Mouse (Mus musculus) B cell, adult 67 days (primary cell): Measurements from ENCODE around the gene Gm4724. TPM values are rescaled to one million over a fixed set of nuclear protein-coding genes. Genes with fewer than 3 reads are reported as not detected.

Source experiments
- total RNA-seq, 2 experiments: library from RNA; stranded (reverse); gene quantifications; 4 replicates each; pipeline ENCODE4 v1.2.4; 2023

Gm4724 gene
- not detected for total RNA-seq

DNA sequence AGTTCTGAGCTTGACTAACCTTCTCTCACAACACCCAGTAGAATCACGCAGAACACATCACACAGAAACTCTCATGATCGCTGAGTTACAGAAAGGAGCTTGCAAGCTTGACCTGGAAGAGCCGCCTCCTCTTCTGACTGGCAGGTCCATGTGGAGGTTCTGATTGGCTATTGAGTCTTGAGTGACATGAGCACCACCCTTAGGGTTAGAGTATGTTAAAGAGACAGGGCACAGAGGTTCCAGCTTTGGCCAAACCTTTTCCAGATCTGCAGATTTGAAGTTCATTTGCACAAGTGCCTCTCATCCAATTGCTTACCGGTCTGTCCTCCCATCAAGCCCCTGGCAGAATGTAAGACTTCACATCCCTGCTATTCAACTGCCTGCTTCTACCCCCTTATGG, at the start of gene Gm4724:
TSS of gene Gm4724 (minus strand) at position 101 of the 400 bp plus-strand sequence.

GRCm38 (mm10) chr2:175469685-175470084, 34.1 kb upstream of the Gm4724 start, which contains the start of gene Zfp965:
Zfp965 (plus strand) TSS chr2:175469985.

Other genes starting within 250 kb of the Gm4724 start
- 10 to 100 TPM; 14.5 to 22.2 TPM for gene Gm14391, start 228.9 kb downstream of the Gm4724 start, total RNA-seq
- 1 to 10 TPM; 2.1 to 2.5 TPM for gene Gm14440, start 160.7 kb downstream of the Gm4724 start, total RNA-seq
- 10 to 100 TPM in 1 of 2 experiments, 1 to 10 TPM in 1; 9.0 to 10.6 TPM for gene Gm4631, start 97.6 kb downstream of the Gm4724 start, total RNA-seq
- gene Zfp968, start 63.4 kb downstream of the Gm4724 start, total RNA-seq = 1 to 10 TPM in 1 of 2 experiments, not detected in 1; 2.8 TPM
- gene Zfp965, start 34.2 kb upstream of the Gm4724 start, total RNA-seq = 1 to 10 TPM; 1.2 to 7.2 TPM
- gene Gm11007, start 208.2 kb upstream of the Gm4724 start, total RNA-seq = not detected